Mouse (Mus musculus) bone marrow, adult 2 months (tissue): ENCODE results near the gene Gm4307. TPM values are rescaled to one million over a fixed set of nuclear protein-coding genes. Genes with fewer than 3 reads are reported as not detected.
"Not testable (repeated sequence)": the region's sequence is repeated elsewhere in the genome, so short reads cannot be mapped to it uniquely, and the experiment has no call there.

Experiments
- H3K27ac ChIP-seq: fragments of 200-500 bp; 2 replicates; pipeline ENCODE4 v1.5.1; 2012; ENCODE audit warnings: low read depth, mild to moderate bottlenecking, control low read depth, inconsistent platforms, low read length; ENCODE audit not compliant: control insufficient read depth, poor library complexity, insufficient read depth
- H3K4me1 ChIP-seq: fragments of 200-500 bp; 2 replicates; pipeline ENCODE4 v1.6.1; 2011; ENCODE audit warnings: low read length; ENCODE audit not compliant: control insufficient read depth, insufficient read depth
- H3K4me3 ChIP-seq: fragments of 200-500 bp; replicated peaks from 2 replicates; pipeline ENCODE3; 2011; ENCODE audit warnings: mild to moderate bottlenecking, low read depth, low read length, control low read depth; ENCODE audit not compliant: control insufficient read depth
- WGBS: fragments of 180-500 bp; shearing (Covaris S2); methylation state at CpG from one replicate; pipeline ENCODE4 v1.1.7; 2018; 5-methylcytosine and 5-hydroxymethylcytosine counted together
- polyA plus RNA-seq: library from polyadenylated mRNA; stranded (reverse); fragments of >200 nt; gene quantifications from 2 replicates; pipeline ENCODE4 v1.2.4, GENCODE M21; 2011; ENCODE audit warnings: low replicate concordance; ENCODE audit not compliant: missing spikeins, insufficient read depth, insufficient read length

Gm4307 gene
- not detected in 2 replicates for polyA plus RNA-seq

DNA sequence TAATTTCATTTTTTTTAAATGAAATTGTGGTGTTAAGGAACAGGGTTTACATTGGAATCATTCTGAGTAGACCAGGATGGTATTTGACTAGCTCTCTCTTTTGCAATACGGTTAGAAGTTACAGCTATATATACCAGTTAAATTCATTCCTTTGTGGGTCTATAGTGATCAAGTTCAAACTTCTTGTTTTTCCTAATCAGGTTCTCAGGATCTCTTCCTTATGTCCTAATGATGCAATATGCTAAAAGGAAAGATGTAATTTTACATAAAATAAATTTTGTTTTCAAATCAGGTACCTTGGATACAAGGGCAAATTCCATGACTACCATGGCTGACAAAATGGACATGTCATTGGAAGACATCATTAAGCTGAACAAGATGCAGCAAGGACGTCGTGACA, at the start of gene Gm4307:
Gene Gm4307 (plus strand): TSS at position 301 of the 400 bp plus-strand sequence.
- no CpG with 5 or more reads among the region's 3 CpGs for WGBS
- not testable (repeated sequence) for H3K27ac ChIP-seq, H3K4me1 ChIP-seq, H3K4me3 ChIP-seq

DNA sequence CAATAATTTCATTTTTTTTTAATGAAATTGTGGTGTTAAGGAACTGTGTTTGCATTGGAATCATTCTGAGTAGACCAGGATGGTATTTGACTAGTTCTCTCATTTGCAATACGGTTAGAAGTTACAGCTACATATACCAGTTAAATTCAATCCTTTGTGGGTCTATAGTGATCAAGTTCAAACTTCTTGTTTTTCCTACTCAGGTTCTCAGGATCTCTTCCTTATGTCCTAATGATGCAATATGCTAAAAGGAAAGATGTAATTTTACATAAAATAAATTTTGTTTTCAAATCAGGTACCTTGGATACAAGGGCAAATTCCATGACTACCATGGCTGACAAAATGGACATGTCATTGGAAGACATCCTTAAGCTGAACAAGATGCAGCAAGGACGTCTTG, 25.8 kb upstream of the Gm4307 start, which contains the start of gene Gm4301:
Gene Gm4301 (plus strand): TSS at position 301 of the 400 bp plus-strand sequence.
- H3K4me3 ChIP-seq, H3K27ac ChIP-seq, H3K4me1 ChIP-seq: not testable (repeated sequence)
- no CpG with 5 or more reads among the region's 2 CpGs for WGBS

DNA sequence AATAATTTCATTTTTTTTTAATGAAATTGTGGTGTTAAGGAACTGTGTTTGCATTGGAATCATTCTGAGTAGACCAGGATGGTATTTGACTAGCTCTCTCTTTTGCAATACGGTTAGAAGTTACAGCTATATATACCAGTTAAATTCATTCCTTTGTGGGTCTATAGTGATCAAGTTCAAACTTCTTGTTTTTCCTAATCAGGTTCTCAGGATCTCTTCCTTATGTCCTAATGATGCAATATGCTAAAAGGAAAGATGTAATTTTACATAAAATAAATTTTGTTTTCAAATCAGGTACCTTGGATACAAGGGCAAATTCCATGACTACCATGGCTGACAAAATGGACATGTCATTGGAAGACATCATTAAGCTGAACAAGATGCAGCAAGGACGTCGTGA, 20.6 kb upstream of the Gm4307 start, which contains the start of gene Gm4302:
Gene Gm4302 (plus strand): TSS at position 301 of the 400 bp plus-strand sequence.
- H3K4me3 ChIP-seq, H3K4me1 ChIP-seq, H3K27ac ChIP-seq: not testable (repeated sequence)
- WGBS, result no CpG with 5 or more reads among the region's 3 CpGs

DNA sequence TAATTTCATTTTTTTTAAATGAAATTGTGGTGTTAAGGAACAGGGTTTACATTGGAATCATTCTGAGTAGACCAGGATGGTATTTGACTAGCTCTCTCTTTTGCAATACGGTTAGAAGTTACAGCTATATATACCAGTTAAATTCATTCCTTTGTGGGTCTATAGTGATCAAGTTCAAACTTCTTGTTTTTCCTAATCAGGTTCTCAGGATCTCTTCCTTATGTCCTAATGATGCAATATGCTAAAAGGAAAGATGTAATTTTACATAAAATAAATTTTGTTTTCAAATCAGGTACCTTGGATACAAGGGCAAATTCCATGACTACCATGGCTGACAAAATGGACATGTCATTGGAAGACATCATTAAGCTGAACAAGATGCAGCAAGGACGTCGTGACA, 15.5 kb upstream of the Gm4307 start, which contains the start of gene Gm4303:
Gene Gm4303 (plus strand): TSS at position 301 of the 400 bp plus-strand sequence.
- H3K27ac ChIP-seq, H3K4me3 ChIP-seq, H3K4me1 ChIP-seq: not testable (repeated sequence)
- WGBS, result no CpG with 5 or more reads among the region's 3 CpGs

DNA sequence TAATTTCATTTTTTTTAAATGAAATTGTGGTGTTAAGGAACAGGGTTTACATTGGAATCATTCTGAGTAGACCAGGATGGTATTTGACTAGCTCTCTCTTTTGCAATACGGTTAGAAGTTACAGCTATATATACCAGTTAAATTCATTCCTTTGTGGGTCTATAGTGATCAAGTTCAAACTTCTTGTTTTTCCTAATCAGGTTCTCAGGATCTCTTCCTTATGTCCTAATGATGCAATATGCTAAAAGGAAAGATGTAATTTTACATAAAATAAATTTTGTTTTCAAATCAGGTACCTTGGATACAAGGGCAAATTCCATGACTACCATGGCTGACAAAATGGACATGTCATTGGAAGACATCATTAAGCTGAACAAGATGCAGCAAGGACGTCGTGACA, 10.3 kb upstream of the Gm4307 start, which contains the start of gene Gm4305:
Gene Gm4305 (plus strand): TSS at position 301 of the 400 bp plus-strand sequence.
- H3K4me1 ChIP-seq, H3K27ac ChIP-seq, H3K4me3 ChIP-seq: not testable (repeated sequence)
- no CpG with 5 or more reads among the region's 3 CpGs for WGBS

DNA sequence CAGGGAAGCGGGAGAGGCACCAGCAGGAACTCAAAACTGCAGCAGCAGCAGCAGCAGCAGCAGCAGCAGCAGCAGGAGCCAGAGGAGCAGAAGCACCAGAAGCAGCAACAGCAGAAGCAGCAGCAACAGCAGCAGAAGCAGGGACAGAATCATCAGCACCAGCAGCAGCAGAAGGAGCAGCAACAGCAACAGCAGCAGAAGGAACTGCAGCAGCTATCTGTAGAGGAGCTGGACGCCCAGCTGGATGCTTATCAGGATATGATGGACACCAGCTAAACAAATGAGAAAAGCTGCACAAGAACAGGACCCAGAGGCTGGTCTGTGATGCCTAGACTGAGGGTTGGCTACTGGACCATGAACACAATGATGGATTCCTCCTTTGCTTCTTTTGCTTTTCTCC, 4.3 kb upstream of the Gm4307 start:
- not testable (repeated sequence) for H3K27ac ChIP-seq, H3K4me1 ChIP-seq, H3K4me3 ChIP-seq
- 64% methylated on average over 2 of the region's 2 CpGs for WGBS

DNA sequence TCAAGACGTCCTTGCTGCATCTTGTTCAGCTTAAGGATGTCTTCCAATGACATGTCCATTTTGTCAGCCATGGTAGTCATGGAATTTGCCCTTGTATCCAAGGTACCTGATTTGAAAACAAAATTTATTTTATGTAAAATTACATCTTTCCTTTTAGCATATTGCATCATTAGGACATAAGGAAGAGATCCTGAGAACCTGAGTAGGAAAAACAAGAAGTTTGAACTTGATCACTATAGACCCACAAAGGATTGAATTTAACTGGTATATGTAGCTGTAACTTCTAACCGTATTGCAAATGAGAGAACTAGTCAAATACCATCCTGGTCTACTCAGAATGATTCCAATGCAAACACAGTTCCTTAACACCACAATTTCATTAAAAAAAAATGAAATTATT, 21.3 kb downstream of the Gm4307 start, which contains the start of gene Gm4312:
Gene Gm4312 (minus strand): TSS at position 101 of the 400 bp plus-strand sequence.
- H3K4me3 ChIP-seq, H3K4me1 ChIP-seq: not testable (repeated sequence)
- WGBS, result no CpG with 5 or more reads among the region's 2 CpGs

DNA sequence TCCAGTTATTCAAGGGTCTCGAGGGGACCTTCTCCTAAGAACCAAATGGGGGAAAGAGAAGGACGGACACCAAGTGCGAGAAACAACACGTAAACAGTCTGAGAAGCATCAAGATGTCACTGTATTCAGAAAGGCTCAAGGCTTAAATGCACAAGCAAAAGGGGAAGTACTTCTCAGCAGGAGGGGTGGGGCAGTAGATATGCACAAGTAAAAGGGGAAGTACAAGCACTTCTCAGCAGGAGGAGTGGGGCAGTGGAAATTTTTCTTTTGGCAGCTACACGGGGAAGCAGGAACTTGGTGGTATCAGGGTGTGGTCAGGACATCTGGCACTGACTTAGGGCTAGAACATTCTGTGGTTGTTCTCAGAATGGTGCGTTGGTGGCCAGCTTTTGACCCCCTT, 41.2 kb downstream of the Gm4307 start:
- H3K4me1 ChIP-seq, H3K27ac ChIP-seq, H3K4me3 ChIP-seq: not testable (repeated sequence)
- 57% methylated on average over 6 of the region's 6 CpGs for WGBS

More for the DNA sequence above, 21.3 kb downstream of the Gm4307 start, which contains the start of gene Gm4312:
- not testable (repeated sequence) for H3K27ac ChIP-seq

Other genes starting within 250 kb of the Gm4307 start
- gene Gm4301, start 25.7 kb upstream of the Gm4307 start, polyA plus RNA-seq, result not detected in 2 replicates
- gene Gm4302, start 20.5 kb upstream of the Gm4307 start, polyA plus RNA-seq, result not detected in 2 replicates
- not detected in 2 replicates for gene Gm4303, start 15.4 kb upstream of the Gm4307 start, polyA plus RNA-seq
- not detected in 2 replicates for gene Gm4305, start 10.2 kb upstream of the Gm4307 start, polyA plus RNA-seq
- gene Gm4312, start 21.2 kb downstream of the Gm4307 start, polyA plus RNA-seq, result not detected in 2 replicates
- gene Tmtc3, start 126.0 kb downstream of the Gm4307 start, polyA plus RNA-seq, result 0.92 and 1.4 TPM in 2 replicates
- 47.0 and 71.3 TPM in 2 replicates for gene Cep290, start 126.2 kb downstream of the Gm4307 start, polyA plus RNA-seq
- gene 4930430F08Rik, start 229.1 kb downstream of the Gm4307 start, polyA plus RNA-seq, result 3.5 and 6.5 TPM in 2 replicates
- gene 1700017N19Rik, start 229.1 kb downstream of the Gm4307 start, polyA plus RNA-seq, result not detected in 2 replicates